Mouse (Mus musculus) ES-Bruce4 (cell line): ENCODE data around the gene Vrk1.

Experiments
- CTCF ChIP-seq: IDR thresholded peaks from one replicate; pipeline ENCODE4 v1.8.1; 2011; ENCODE audit warnings: low read depth, low read length
- EP300 ChIP-seq: IDR thresholded peaks from 2 replicates; pipeline ENCODE4 v1.6.1; 2011; ENCODE audit warnings: low read depth, low read length; ENCODE audit not compliant: insufficient read depth
- POLR2A ChIP-seq: IDR thresholded peaks from one replicate; pipeline ENCODE4 v1.8.1; 2011; ENCODE audit warnings: low read length; ENCODE audit not compliant: insufficient read depth

GRCm38 (mm10) chr12:106080945-106081747 is 71.1 kb downstream of the Vrk1 start:
- TF ChIP-seq CTCF (no peak), POLR2A (no peak), EP300 (no peak)
